Mouse (Mus musculus) c-Kit-positive CD71-positive TER-119-negative erythroid progenitor cells, embryonic 14.5 days (primary cell): ENCODE measurements around the gene Zfp868.
A peak's percentile ranks its signal among the peaks of the same experiment; 100 is the strongest.
"Not testable (repeated sequence)": the region's sequence is repeated elsewhere in the genome, so short reads cannot be mapped to it uniquely, and the experiment has no call there.

Experiments used
- DNase-seq: peaks from one replicate; pipeline ENCODE4 v3.0.0-alpha.2; 2013; ENCODE audit warnings: low read depth

The Zfp868 gene

GRCm38 (mm10) chr8:69625095-69625789, at the start of gene Zfp868:
Zfp868 (minus strand) TSS chr8:69625548.
- DNase-seq: peak; percentile 94

- not testable (repeated sequence) for DNase-seq
Observed at GRCm38 (mm10) chr8:69665051-69665450, 39.7 kb upstream of the Zfp868 start.

- no peak for DNase-seq
Observed at GRCm38 (mm10) chr8:69661294-69661693, 35.9 kb upstream of the Zfp868 start.

- DNase-seq: peak; percentile 60
Observed at GRCm38 (mm10) chr8:69654358-69654981, 29.1 kb upstream of the Zfp868 start, which contains the start of gene Zfp964. Zfp964 (plus strand) TSS chr8:69654479.

GRCm38 (mm10) chr8:69653808-69654357, 28.5 kb upstream of the Zfp868 start:
- no peak for DNase-seq

- no peak for DNase-seq
Observed at GRCm38 (mm10) chr8:69618078-69618477, 7.3 kb downstream of the Zfp868 start.

- no peak for DNase-seq
Observed at GRCm38 (mm10) chr8:69614687-69615086, 10.7 kb downstream of the Zfp868 start.

GRCm38 (mm10) chr8:69597598-69597997, 27.8 kb downstream of the Zfp868 start:
- DNase-seq: not testable (repeated sequence)

- no peak for DNase-seq
Observed at GRCm38 (mm10) chr8:69584611-69585202, 40.6 kb downstream of the Zfp868 start.

- DNase-seq: not testable (repeated sequence)
Observed at GRCm38 (mm10) chr8:69584201-69584600, 41.1 kb downstream of the Zfp868 start.
